Mouse (Mus musculus): Measurements from ENCODE around the gene Palm2.

The Palm2 gene

GRCm38 (mm10) chr4:57624819-57625218 is 190.8 kb downstream of the Palm2 start:
- no peak for DNase-seq

DNA sequence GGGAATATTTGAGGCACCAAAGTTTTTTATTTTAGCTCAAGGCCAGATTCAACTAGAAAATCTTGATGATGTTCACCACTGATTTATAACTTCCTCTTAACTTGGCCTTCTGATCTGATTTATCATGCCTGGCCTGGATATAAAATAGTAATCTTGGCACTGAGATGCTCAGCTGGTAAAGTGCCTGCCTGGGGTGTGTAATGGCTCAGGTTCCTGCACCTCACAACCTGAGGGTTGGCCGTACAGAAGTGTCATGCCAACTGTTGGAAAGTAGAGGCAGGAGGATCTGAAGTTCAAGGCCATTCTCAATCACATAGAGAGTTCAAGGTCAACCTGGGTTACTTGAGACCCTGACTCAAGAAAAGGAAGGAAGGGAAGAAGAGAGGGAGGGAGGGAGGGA is 191.3 kb downstream of the Palm2 start:
- no peak for DNase-seq

GRCm38 (mm10) chr4:57625756-57626155 is 191.7 kb downstream of the Palm2 start:
- DNase-seq, result no peak

DNA sequence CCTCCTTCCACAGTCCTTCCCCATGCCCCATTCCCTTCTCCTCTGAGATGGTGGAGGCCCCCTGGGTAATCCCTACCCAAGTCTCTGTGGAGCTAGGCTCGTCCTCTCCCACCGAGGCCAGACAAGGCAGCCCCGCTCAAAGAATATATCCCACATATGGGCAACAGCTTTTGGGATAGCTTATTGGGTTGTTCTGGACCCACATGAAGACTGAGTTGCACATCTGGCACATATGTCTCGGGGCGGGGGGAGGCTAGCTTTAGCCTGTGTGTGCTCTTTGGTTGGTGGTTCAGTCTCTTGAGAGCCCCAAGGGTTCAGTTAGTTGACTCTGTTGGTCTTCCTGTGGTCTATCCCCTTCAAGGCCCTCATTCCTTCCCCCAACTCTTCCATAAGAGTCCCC is 192.9 kb downstream of the Palm2 start:
- DNase-seq, result no peak

- no peak for DNase-seq
Observed at GRCm38 (mm10) chr4:57632386-57632785, 198.3 kb downstream of the Palm2 start.

GRCm38 (mm10) chr4:57633052-57633451 is 199.0 kb downstream of the Palm2 start:
- peak; percentile 51 for DNase-seq

- no peak for DNase-seq
Observed at GRCm38 (mm10) chr4:57634956-57635355, 200.9 kb downstream of the Palm2 start.

- peak; percentile 44 for DNase-seq
Observed at GRCm38 (mm10) chr4:57636782-57637482, 202.9 kb downstream of the Palm2 start.

- DNase-seq, result peak; percentile 77
Observed at GRCm38 (mm10) chr4:57637636-57638386, 203.8 kb downstream of the Palm2 start.

GRCm38 (mm10) chr4:57638941-57639340 is 204.9 kb downstream of the Palm2 start:
- no peak for DNase-seq

DNA sequence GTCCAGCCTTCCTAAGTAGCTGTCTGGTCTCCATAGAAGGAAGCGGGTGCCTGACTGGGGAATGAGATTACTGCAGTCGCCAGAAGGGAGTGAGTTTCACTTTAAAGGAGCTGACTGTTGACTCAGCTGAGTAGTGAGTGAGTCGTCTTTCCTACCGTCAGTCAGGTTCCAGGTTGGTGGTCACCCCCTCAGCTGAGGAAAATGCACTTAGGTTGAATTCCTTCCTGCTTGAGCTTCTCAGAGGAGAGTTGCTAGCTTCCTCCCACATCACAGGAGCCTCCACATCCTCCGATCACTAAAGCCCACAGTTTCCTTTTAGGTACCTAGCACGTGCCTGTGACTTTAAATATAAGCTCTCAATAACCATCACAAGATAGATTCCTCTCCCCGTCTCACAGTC is 206.2 kb downstream of the Palm2 start:
- peak; percentile 52 for DNase-seq

DNA sequence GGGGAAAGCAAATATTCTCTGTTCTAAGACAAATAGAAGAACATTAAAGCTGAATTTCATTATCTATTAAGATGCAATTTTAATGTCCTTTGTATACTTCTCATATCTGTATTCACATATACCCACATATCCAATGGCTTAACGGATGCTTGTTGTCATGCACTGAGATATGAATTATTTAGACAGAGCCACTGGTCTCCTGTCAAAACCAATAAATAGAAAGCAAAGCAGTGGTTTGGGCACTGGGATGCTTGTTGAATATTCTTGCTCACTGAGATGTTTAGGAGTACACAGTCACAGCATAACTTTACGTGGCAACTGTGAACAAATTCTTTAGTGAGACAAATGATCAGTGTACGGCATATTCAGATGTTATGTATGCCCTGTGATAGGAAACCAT is 206.9 kb downstream of the Palm2 start:
- no peak for DNase-seq

DNA sequence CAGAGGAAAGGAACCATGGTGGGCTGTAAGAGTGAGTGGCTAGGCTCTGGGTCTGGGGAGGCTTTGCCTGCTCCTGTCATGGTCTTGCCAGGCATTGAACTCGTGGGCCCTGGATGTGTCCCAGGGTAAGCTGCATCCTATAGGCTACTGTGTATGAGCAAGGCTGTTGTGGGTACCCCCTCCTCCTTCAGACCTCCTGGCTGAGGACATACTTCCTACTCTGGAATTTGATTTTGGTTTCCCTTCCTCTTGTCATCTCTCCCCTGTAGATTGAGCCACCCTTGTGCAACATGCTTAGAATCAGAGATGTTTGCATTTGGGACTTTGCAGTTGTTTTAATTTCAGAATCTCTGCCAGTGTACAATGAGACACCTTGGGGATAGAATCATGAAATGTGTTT is 216.9 kb downstream of the Palm2 start:
- no peak for DNase-seq

- no peak for DNase-seq
Observed at GRCm38 (mm10) chr4:57651547-57651946, 217.5 kb downstream of the Palm2 start.

DNA sequence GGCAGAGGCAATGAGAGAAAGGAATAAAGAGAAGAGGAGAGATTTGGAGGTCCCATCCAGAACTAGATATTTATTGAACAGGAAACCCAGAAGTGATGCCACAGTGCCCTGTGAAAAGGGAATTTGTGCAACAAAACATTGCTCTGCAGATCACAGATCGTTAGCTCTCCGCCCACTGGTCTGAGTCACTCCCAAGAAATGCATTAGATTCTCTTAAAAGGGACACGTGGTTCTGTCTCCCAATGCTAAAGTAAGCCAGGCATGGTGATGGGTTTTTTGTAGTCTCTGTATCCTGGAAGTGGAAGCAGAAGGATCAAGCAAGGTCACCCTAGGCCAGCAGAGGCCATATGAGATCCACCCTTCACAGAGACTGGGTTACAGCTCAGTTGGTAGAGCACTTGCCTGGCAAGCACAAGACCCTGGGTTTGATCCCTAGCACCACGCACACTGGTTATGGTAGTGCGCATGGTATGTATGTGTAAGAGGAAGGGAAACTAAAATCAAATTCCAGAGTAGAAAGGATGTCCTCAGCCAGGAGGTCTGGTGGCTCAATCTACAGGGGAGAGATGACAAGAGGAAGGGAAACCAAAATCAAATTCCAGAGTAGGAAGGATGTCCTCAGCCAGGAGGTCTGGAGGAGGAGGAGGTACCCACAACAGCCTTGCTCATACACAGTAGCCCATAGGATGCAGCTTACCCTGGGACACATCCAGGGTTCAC is 218.3 kb downstream of the Palm2 start:
- peak; percentile 67 for DNase-seq

DNA sequence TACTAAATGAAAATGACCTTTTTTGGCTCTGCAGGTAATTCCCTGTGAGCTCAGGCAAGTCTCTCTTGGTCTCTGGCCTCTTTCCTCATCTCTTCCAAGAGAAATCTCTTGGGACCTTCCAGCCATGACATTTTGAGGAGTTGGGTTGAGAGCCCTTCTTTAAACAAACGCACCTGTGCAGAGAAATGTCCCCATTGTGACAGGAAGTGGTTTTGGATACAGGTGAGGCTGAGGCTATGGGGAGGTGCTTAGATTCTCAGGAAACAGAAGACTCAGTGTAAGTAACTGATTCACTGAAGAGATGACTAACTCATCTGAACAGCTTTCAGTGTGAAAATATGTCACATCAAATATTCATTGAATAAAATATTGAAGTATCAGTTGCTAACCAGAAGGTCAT is 221.9 kb downstream of the Palm2 start:
- no peak for DNase-seq

DNA sequence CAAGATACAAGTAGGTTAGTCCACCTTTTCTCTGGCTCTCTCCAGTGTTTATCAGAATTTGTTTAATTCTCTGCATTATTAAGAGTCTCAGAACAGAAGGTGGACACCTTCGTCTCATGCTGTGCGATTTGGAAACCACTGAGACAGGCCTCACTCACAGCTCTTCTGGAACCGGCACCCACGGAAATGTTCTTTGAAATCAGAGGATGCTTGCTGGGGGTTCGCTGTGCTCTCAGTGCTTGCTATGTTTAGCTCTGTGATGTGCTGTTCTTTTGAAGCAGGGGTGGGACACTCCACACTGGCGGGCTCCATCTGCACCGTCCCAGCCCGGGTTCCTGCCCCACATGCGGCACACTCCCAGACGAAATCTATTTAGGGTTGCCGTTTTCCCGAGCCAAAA is 222.3 kb downstream of the Palm2 start:
- peak; percentile 55 for DNase-seq

DNA sequence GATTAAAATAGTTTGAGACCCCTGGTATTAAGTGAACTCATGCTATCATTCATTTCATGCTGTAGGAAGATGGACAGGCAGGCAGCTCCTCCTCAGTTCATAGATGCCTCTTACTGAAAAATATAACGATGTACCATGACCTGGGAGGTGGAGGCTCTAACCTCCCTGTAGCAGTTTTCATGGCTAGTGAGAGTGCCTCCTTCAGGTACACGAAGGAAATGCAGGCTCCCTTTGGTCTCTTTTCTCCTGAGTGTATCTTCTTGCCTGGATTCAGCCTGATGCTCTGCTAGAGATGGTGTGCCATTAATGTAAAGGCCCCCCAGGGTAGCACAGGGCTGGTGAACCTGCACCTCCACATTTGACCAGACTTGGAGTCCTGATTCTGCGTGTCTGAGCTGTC is 222.8 kb downstream of the Palm2 start:
- no peak for DNase-seq

DNA sequence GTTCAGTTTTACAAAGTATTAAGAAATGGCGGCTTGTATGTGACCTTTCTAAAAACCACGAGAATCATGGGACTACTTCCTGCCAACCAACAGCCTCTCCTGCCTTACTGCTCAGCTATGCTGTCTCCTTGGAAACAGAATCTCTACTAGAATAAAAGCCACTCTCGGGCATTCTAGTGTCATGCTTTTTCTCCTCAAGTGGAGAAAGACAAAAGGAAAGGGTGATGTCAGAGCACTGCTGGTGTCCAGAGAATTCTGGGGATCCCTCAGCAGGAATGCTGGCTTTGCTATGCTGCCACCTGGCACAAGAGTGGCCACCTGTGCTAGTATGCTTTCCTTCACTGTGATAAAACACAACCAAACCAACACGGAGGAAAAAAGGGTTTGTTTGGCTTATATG is 226.4 kb downstream of the Palm2 start:
- no peak for DNase-seq

GRCm38 (mm10) chr4:57666101-57666500 is 232.1 kb downstream of the Palm2 start:
- no peak for DNase-seq

DNA sequence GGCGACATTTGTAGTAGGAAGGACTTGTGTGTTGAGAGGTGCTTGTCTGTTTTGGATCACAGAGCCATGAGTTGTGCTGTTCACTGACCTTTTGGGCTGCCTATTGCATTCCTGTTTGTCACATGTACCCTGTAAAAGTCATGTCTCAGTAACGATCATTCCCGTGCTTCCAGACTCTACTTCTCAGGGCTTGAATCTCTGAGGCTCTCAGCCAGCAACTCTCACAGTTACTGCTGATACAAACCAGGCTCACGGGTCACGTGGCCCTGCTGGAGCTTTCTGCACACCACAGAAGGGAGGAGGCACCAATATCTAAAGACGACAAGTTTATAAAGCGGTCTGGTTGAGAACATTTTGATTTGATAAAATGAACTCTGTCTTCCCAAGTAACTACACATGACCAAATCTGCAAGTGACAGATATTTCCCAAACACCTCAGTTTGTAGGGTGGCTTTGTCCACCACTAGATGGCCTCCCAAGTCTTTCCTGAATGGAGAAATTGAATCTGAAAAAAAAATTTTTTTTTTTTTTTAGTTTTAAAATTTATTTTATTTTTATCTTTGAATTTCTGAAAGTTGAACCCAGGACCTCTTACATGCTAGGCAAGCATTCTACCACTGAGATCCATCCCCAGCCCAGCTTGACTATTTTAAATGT is 236.9 kb downstream of the Palm2 start:
- no peak for DNase-seq

DNA sequence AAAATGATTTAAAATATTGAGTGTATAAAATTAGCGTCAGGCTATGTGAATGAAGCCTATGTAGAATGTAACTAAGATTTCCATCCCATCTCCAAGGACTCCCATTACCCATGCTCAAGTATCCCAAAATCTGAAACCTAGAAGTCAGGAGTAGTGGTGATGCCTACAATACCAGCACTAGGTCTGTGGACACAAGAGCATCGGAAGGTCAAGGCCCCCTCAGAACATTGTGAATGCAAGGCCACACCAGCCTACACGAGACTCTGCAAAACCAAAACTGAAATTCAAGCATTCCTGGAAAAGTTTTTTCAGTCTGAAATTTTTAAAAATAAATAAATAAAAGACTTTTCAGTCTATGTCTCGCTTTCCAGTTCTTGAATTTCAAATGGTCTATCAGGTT is 238.5 kb downstream of the Palm2 start:
- DNase-seq, result no peak
